Mouse (Mus musculus) limb, embryonic 12.5 days (tissue): ENCODE measurements at regions not wholly inside any gene's neighbourhood (a gene's known extent, or its start where the extent isn't known, plus 50 kb on each side); places are given as distances from the start of the nearest gene placed in this dataset.

Source experiments
- ATAC-seq: fragments of 200-750 bp; cut with Nextera tagmentation; 2 replicates; pipeline ENCODE4 v1.8.0; 2017; ENCODE audit warnings: low read depth, moderate TSS enrichment; ENCODE audit not compliant: insufficient number of reproducible peaks, insufficient read depth, low FRiP score, low TSS enrichment
- H3K27ac ChIP-seq: fragments of 300-500 bp; sonication (generic); 2 replicates; pipeline ENCODE4 v1.5.1; 2016; ENCODE audit warnings: mild to moderate bottlenecking, moderate library complexity
- H3K27me3 ChIP-seq: fragments of 300-500 bp; sonication (generic); 2 replicates; pipeline ENCODE4 v1.6.1; 2016; ENCODE audit warnings: mild to moderate bottlenecking, moderate library complexity
- H3K36me3 ChIP-seq: fragments of 300-500 bp; sonication (generic); 2 replicates; pipeline ENCODE4 v1.6.1; 2016; ENCODE audit warnings: mild to moderate bottlenecking, moderate library complexity
- H3K4me1 ChIP-seq: fragments of 300-500 bp; sonication (generic); replicated peaks from 2 replicates; pipeline ENCODE4 v1.6.1; 2016
- H3K4me2 ChIP-seq: fragments of 300-500 bp; sonication (generic); 2 replicates; pipeline ENCODE4 v1.6.1; 2016; ENCODE audit warnings: mild to moderate bottlenecking, moderate library complexity
- H3K4me3 ChIP-seq: fragments of 300-500 bp; sonication (generic); replicated peaks from 2 replicates; pipeline ENCODE4 v1.5.1; 2016; ENCODE audit warnings: mild to moderate bottlenecking
- H3K9ac ChIP-seq: fragments of 300-500 bp; sonication (generic); replicated peaks from 2 replicates; pipeline ENCODE4 v1.6.1; 2016; ENCODE audit warnings: mild to moderate bottlenecking, moderate library complexity
- H3K9me3 ChIP-seq: fragments of 300-500 bp; sonication (generic); 2 replicates; pipeline ENCODE4 v1.6.1; 2016; ENCODE audit warnings: mild to moderate bottlenecking, moderate library complexity
- WGBS: fragments of 180-500 bp; shearing (Covaris S2); methylation state at CpG from one replicate; pipeline ENCODE4 v1.1.7; 2016; 5-methylcytosine and 5-hydroxymethylcytosine counted together

DNA sequence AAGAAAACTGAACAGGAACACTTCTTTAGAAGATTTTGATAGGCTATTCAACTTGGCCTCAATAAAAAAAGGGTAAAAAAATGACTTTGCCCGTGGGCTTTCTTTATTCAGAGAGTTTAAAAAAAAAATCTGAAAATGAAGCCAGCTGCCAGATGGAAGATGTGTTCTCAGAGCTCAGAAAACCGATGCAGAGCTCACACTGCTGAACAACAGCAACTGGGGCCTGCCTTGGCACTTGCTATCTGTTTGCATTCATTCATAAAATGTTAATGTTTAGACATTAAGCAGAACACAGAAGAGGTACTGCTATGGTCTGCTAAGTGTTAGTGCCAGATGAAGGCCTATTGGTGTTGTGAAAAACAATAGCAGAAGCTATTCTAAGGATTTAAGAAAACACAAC, 173.8 kb upstream of the Smc2 start:
- ATAC-seq = no peak
- H3K4me2 ChIP-seq = no peak overlapping the region
- no peak overlapping the region for H3K9ac ChIP-seq
- no peak overlapping the region for H3K4me3 ChIP-seq
- 55% methylated on average over 2 of the region's 2 CpGs for WGBS
- H3K27me3 ChIP-seq = no peaks in the 10 kb centered on the region
- no peaks in the 10 kb centered on the region for H3K4me1 ChIP-seq
- H3K36me3 ChIP-seq = no peaks in the 10 kb centered on the region
- H3K27ac ChIP-seq = no peak overlapping the region
- H3K9me3 ChIP-seq = no peaks in the 10 kb centered on the region

DNA sequence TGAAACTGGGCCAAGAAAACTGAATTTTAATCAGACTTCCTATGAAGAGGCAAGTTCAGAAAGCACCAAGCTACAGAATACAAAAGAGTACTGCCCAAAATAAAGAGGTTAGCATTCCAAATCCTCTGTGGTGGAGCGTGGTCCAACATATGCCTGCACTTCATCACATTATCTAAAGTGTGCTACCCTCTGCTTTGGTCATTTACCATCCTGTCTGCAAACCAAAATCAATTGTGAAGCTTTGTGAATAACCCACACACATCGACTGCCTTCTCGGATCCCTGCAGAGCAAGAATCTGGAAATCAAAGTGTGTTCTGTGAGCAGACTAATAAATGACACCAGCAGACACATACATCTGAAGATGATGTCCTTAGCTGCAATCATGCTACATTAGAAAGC, 156.6 kb upstream of the Smc2 start:
- WGBS = 66% methylated on average over 3 of the region's 3 CpGs
- no peak overlapping the region for H3K4me2 ChIP-seq
- no peaks in the 10 kb centered on the region for H3K27me3 ChIP-seq
- no peaks in the 10 kb centered on the region for H3K9me3 ChIP-seq
- no peak overlapping the region for H3K9ac ChIP-seq
- no peaks in the 10 kb centered on the region for H3K36me3 ChIP-seq
- ATAC-seq = no peak
- H3K4me3 ChIP-seq = no peak overlapping the region
- no peaks in the 10 kb centered on the region for H3K4me1 ChIP-seq
- no peak overlapping the region for H3K27ac ChIP-seq

DNA sequence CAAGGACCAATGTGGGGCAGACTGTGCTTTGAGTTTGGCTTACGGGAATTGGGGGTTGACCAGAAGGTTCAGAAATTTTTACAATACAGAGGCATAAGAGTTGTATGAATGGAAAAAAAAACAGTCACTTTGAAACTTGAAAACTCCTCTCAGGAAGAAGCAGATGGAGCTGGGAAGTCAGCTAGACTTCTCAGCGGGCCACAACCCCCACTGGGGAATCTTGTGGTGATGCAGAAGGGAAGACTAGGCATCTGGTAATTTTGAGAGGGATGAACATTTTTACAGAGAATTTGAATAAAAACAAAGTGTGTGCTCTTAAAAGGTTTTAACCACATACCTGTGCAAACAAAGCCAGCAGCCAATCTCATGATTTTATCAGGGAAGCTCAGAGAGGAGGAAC, 154.1 kb upstream of the Smc2 start:
- H3K9me3 ChIP-seq = no peaks in the 10 kb centered on the region
- no peaks in the 10 kb centered on the region for H3K27me3 ChIP-seq
- no peaks in the 10 kb centered on the region for H3K36me3 ChIP-seq
- ATAC-seq = no peak
- no peak overlapping the region for H3K4me2 ChIP-seq
- no peak overlapping the region for H3K27ac ChIP-seq
- no peaks in the 10 kb centered on the region for H3K4me1 ChIP-seq
- WGBS = 77% methylated on average over 2 of the region's 2 CpGs
- no peak overlapping the region for H3K9ac ChIP-seq
- no peak overlapping the region for H3K4me3 ChIP-seq

DNA sequence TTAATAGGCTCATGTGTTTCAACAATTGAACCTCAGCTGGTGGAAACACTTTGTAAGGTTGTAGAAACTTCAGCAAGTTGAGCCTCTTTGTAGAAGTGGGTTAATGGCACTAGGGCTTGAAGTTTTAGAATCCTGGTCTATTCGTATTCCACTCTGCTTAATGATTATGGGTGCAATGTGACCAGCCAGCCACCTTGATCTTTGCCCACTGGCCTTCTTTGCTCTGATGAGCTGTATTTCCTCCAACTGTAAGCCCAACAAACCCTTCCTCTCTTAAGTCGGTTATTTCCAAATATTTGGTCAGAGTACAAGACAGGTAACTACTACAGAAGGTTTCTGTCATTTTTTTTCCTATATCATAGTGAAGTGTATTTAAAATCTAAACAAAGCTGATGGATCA, 145.4 kb upstream of the Smc2 start:
- Histone ChIP-seq H3K4me3 (no peak overlapping the region), H3K36me3 (no peaks in the 10 kb centered on the region), H3K9me3 (no peaks in the 10 kb centered on the region), H3K4me1 (no peaks in the 10 kb centered on the region), H3K27me3 (no peaks in the 10 kb centered on the region), H3K9ac (no peak overlapping the region), H3K27ac (no peak overlapping the region), H3K4me2 (no peak overlapping the region)
- 90% methylated on average over 2 of the region's 2 CpGs for WGBS
- ATAC-seq = no peak

DNA sequence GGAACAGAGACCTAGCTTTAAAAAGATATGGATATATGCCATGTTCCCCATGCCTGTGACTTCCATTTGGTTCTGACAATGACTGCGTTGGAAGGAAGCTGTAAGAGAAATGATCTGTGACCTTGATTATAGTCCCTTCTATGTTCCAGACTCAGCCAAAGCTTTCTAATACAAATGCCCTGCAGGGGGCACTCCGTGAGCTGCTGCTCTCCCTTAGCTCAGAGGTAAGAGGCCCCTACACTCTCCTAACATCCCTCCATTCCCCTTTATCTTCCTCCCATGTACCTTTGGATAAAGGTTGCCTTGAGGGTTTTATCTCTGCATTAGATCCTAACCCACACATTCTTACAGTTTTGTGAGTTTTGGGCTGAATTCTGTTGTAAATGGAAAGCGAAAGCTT, 139.8 kb upstream of the Smc2 start:
- H3K4me1 ChIP-seq = no peaks in the 10 kb centered on the region
- no peaks in the 10 kb centered on the region for H3K27me3 ChIP-seq
- no peak for ATAC-seq
- H3K4me2 ChIP-seq = no peak overlapping the region
- H3K27ac ChIP-seq = no peak overlapping the region
- WGBS = 54% methylated on average over 3 of the region's 3 CpGs
- no peaks in the 10 kb centered on the region for H3K9me3 ChIP-seq
- no peak overlapping the region for H3K4me3 ChIP-seq
- H3K9ac ChIP-seq = no peak overlapping the region
- H3K36me3 ChIP-seq = no peaks in the 10 kb centered on the region

DNA sequence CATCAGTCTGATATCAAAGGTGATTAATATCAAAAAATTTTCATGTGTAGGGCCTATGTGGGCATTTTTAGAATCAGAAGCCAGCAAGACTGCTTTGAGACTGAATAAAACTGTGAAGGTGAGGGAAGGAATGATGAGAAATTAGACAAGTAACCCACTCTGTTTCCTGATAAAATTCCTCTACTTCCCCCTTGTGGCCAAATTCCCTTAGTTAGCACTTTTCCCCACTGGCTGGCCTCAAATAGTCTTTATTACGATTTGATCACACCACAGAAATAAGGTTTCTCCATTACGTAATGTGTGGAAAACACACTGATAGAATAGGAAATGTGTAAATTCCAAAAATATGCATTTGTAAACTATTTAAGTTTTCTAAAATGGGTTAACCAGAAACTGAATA, 137.4 kb upstream of the Smc2 start:
- Histone ChIP-seq H3K27me3 (no peaks in the 10 kb centered on the region), H3K4me2 (no peak overlapping the region), H3K4me3 (no peak overlapping the region), H3K27ac (no peak overlapping the region), H3K4me1 (no peaks in the 10 kb centered on the region), H3K36me3 (no peaks in the 10 kb centered on the region), H3K9me3 (no peaks in the 10 kb centered on the region), H3K9ac (no peak overlapping the region)
- WGBS = 70% methylated on average over 2 of the region's 2 CpGs
- ATAC-seq = no peak

DNA sequence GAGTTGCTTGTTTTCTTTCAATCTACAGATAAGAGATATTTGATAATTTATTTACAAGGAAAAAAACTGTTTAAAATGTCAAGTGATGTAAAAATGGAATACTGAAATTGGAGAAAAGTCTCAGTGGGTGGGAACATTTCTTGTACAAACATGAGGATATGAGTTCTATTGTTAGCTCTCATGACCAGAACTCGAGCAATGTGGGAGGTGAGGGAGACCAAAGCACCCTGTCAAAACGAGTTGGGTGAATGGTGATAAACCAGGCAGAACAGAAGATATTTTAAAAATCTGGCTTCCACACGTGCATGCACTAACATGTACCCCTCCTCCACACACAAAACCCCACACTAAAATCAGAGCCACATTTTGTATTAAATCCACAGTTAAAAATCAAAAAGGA, 114.7 kb upstream of the Smc2 start:
- no peak for ATAC-seq
- Histone ChIP-seq H3K4me3 (no peak overlapping the region), H3K36me3 (no peaks in the 10 kb centered on the region)

DNA sequence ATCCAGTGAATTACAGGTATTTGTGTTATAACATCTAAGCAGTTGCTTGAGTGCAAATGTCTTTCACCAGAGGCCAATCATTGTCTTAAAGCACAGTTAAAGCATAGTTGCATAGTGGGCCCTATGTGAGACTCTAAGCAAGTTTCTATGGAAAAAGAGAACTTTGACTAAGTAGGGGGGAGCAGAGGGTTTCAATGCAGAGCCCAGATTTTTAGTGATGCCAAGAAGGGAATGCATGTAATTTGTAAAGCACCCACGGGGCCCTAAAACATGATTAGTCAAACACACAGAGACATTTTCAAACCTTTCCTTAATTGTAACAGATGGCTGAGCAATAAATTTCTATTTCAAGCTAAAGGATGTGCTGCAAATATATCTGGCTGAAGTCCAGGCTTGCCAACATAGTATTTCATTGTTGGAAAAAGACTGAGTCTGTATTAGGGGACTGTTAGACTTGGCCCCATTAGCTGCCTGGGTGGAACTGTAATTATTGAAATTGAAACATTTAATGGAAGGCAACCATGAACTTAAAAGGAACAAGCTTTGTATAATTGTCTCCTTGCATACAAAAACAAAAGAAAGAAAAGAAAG, 107.6 kb upstream of the Smc2 start:
- peak overlapping the region; percentile 66; the same call in 1 of the 2 replicates for H3K27ac ChIP-seq

More for the DNA sequence above, 114.7 kb upstream of the Smc2 start:
- Histone ChIP-seq H3K4me1 (no peaks in the 10 kb centered on the region), H3K9ac (no peak overlapping the region), H3K9me3 (no peaks in the 10 kb centered on the region), H3K27me3 (no peaks in the 10 kb centered on the region), H3K27ac (no peak overlapping the region), H3K4me2 (no peak overlapping the region)
- 52% methylated on average over 3 of the region's 3 CpGs for WGBS

DNA sequence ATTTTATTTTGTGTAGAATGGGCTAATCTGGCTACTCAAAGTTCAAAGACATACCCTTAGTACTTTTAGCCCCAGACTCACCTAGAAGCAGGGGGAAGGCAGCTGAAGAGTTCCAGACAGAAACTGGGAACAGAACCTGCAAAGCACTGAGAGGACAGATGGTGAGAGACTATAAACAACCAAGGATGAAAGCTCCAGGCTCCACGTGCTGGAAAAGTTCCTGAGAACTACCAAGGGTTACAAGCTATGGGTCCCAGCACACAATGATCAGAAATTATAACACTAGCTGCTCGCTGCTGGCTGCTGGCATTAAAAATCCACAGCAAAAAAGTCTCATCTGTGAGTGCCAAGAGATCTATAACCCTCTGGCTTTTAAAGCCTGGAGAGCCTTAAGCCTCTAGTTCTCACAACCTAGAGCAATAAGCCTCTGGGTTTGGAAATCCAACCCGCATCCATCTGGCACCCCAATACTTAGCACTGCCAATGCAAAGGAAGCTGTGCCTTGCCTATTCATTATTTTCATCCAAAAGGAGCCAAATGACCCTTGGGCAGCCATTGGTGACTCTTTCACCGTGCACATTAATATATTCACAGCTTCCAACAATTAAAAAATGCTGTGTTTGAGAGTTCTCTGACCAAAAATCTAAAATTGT, 102.6 kb upstream of the Smc2 start:
- H3K36me3 ChIP-seq = no peaks in the 10 kb centered on the region
- H3K4me2 ChIP-seq = no peak overlapping the region
- no peaks in the 10 kb centered on the region for H3K9me3 ChIP-seq
- 70% methylated on average over 4 of the region's 4 CpGs for WGBS
- no peak for ATAC-seq
- H3K27me3 ChIP-seq = no peaks in the 10 kb centered on the region
- H3K9ac ChIP-seq = no peak overlapping the region
- no peak overlapping the region for H3K4me3 ChIP-seq
- H3K4me1 ChIP-seq = no peaks in the 10 kb centered on the region
- H3K27ac ChIP-seq = no peak overlapping the region

More for the DNA sequence above, 107.6 kb upstream of the Smc2 start:
- Histone ChIP-seq H3K9me3 (no peaks in the 10 kb centered on the region), H3K4me2 (no peak overlapping the region), H3K4me3 (no peak overlapping the region), H3K36me3 (no peaks in the 10 kb centered on the region), H3K4me1 (no peaks in the 10 kb centered on the region), H3K9ac (no peak overlapping the region), H3K27me3 (no peaks in the 10 kb centered on the region)
- peak; percentile 73; the same call in 1 of the 2 replicates for ATAC-seq
- 44% methylated on average over 1 of the region's 1 CpGs for WGBS

DNA sequence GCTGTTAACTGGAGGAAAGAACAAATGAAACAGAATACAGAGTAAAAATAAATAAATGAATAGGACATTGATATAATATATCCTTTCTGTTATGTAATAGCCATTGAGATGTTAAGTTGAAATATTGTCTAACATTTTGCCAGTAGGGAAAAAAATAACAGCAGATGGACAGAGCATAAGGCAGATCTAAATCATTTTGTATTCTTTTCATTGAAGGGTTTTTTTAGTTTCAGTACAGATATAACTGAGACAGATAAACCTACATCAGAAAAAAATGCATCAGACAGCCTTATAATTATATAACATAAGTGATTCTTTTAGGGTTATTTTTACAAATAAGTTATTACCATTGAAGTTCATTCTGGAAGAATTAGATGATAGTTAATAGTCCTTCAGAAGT, 97.8 kb upstream of the Smc2 start:
- Histone ChIP-seq H3K36me3 (no peaks in the 10 kb centered on the region), H3K4me2 (no peak overlapping the region), H3K4me1 (no peaks in the 10 kb centered on the region), H3K9me3 (no peaks in the 10 kb centered on the region), H3K27me3 (no peaks in the 10 kb centered on the region), H3K27ac (no peak overlapping the region), H3K4me3 (no peak overlapping the region), H3K9ac (no peak overlapping the region)
- ATAC-seq = no peak

DNA sequence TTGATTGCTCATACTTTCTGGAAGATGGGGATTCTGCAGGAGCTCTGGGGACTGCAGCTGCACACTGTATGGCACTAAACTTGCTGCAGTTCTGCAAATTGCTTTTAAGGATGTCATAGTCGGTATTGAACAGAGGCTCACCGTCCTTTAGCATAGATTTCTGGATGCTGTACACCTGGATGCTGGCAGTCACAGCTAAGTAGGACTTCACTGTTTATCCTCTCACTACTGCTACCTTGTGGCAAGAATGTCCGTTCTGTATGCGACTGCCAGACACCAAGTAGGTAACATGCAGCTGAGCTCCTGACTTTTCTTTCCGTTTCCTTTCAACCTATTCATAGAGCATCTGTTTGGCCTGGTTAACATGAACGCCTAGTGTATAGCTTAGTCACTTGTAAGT, 77.3 kb upstream of the Smc2 start:
- 67% methylated on average over 6 of the region's 6 CpGs for WGBS
- Histone ChIP-seq H3K9ac (no peak overlapping the region), H3K9me3 (no peaks in the 10 kb centered on the region), H3K36me3 (no peaks in the 10 kb centered on the region), H3K27me3 (no peaks in the 10 kb centered on the region), H3K4me1 (no peaks in the 10 kb centered on the region), H3K4me3 (no peak overlapping the region), H3K4me2 (no peak overlapping the region), H3K27ac (no peak overlapping the region)
- ATAC-seq = no peak

DNA sequence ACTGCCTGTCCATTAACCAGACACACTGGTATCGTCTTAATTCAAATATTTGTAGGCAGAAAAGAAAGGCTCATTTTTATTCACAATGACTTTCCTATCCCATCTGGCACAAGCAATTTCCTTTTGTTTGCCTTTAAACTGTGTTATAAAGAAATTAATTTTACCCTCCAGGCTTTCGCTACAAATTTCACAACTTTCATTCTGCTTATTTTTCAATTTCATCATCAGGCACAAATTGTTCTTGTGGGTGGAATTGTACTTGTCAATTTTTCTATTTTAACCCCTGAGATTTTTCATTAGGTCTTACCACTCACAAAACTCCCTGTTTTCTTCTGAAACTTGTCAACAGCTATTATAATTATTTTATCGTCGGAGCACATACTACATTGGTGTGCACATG, 73.2 kb upstream of the Smc2 start:
- Histone ChIP-seq H3K4me1 (no peaks in the 10 kb centered on the region), H3K27ac (no peak overlapping the region), H3K4me3 (no peak overlapping the region), H3K4me2 (no peak overlapping the region), H3K9me3 (no peaks in the 10 kb centered on the region), H3K36me3 (no peaks in the 10 kb centered on the region), H3K9ac (no peak overlapping the region), H3K27me3 (no peaks in the 10 kb centered on the region)
- WGBS = 78% methylated on average over 4 of the region's 4 CpGs
- no peak for ATAC-seq
